Mouse (Mus musculus): Measurements from ENCODE around the gene Castor1.

GRCm38 (mm10) chr11:4205951-4206350 lies 12.1 kb upstream of the Castor1 start:
- no peak for TF ChIP-seq CTCF (IDR thresholded peaks at IDR 0.05; ENCODE audit: low read depth, low read length)
- no peak for TF ChIP-seq GATA1 (IDR thresholded peaks at IDR 0.05; ENCODE audit: borderline replicate concordance, low read length)

All from G1E (cell line).